Mouse (Mus musculus) heart, embryonic 11.5 days (tissue): ENCODE measurements around the gene Bend3. TPM values are rescaled to one million over a fixed set of nuclear protein-coding genes. Genes with fewer than 3 reads are reported as not detected.

Experiments
- ATAC-seq: fragments of 200-750 bp; cut with Nextera tagmentation; replicated peaks from 2 replicates; pipeline ENCODE4 v1.8.0; 2017; ENCODE audit warnings: moderate library complexity; ENCODE audit not compliant: insufficient number of reproducible peaks, low FRiP score, low TSS enrichment
- H3K27ac ChIP-seq: fragments of 300-500 bp; sonication (generic); 2 replicates; pipeline ENCODE4 v1.5.1; 2014; ENCODE audit warnings: mild to moderate bottlenecking, low read depth, low read length
- H3K27me3 ChIP-seq: fragments of 300-500 bp; sonication (generic); 2 replicates; pipeline ENCODE4 v1.6.1; 2014; ENCODE audit warnings: mild to moderate bottlenecking, low read length, mixed read lengths; ENCODE audit not compliant: control insufficient read depth, insufficient read depth
- H3K36me3 ChIP-seq: fragments of 300-500 bp; sonication (generic); 2 replicates; pipeline ENCODE4 v1.6.1; 2014; ENCODE audit warnings: mild to moderate bottlenecking, low read length, moderate library complexity, mixed read lengths; ENCODE audit not compliant: control insufficient read depth, insufficient read depth
- H3K4me1 ChIP-seq: fragments of 300-500 bp; sonication (generic); 2 replicates; pipeline ENCODE4 v1.6.1; 2014; ENCODE audit warnings: low read length; ENCODE audit not compliant: control insufficient read depth, insufficient read depth
- H3K4me2 ChIP-seq: fragments of 300-500 bp; sonication (generic); 2 replicates; pipeline ENCODE4 v1.6.1; 2014; ENCODE audit warnings: mild to moderate bottlenecking, moderate library complexity
- H3K4me3 ChIP-seq: fragments of 300-500 bp; sonication (generic); 2 replicates; pipeline ENCODE4 v1.5.1; 2014; ENCODE audit warnings: low read depth, low read length
- H3K9ac ChIP-seq: fragments of 300-500 bp; sonication (generic); 2 replicates; pipeline ENCODE4 v1.6.1; 2014; ENCODE audit warnings: mild to moderate bottlenecking, low read depth, low read length, moderate library complexity
- H3K9me3 ChIP-seq: fragments of 300-500 bp; sonication (generic); replicated peaks from 2 replicates; pipeline ENCODE4 v1.6.1; 2016; ENCODE audit warnings: low read length; ENCODE audit not compliant: control insufficient read depth
- WGBS: fragments of 180-500 bp; shearing (Covaris S2); extraction: QIAGEN DNeasy Blood & Tissue Kit; methylation state at CpG from one replicate; pipeline ENCODE4 v1.1.7; 2014; ENCODE audit not compliant: insufficient replicate concordance; 5-methylcytosine and 5-hydroxymethylcytosine counted together
- polyA plus RNA-seq: library from polyadenylated mRNA; unstranded; fragments of >200 nt; fragmentation: Nextera tagmentation; extraction: Ambion mirVana; gene quantifications from 2 replicates; pipeline ENCODE4 v1.2.1, GENCODE M21; 2014

Gene Bend3
- 3.9 and 4.1 TPM in 2 replicates for polyA plus RNA-seq

- peak within 1 kb of the TSS; percentile 97 for H3K4me2 ChIP-seq
- H3K9ac ChIP-seq, result peak within 1 kb of the TSS; percentile 95
- H3K36me3 ChIP-seq, result no peaks in the 10 kb centered on the region
- no peaks in the 10 kb centered on the region for H3K9me3 ChIP-seq
- H3K4me1 ChIP-seq, result peaks cover 18% of the 10 kb centered on the region
- H3K4me3 ChIP-seq, result peak within 1 kb of the TSS; percentile 84
- no peaks in the 10 kb centered on the region for H3K27me3 ChIP-seq
- H3K27ac ChIP-seq, result peak within 1 kb of the TSS; percentile 97
- ATAC-seq, result peak; percentile 59
- WGBS, result under 1% methylated on average over 77 of the region's 101 CpGs
Measured at GRCm38 (mm10) chr10:43478751-43479435, at the start of gene Bend3. Gene Bend3, plus strand, starts transcription at chr10:43478831.

- Histone ChIP-seq H3K4me3 (no peak overlapping the region), H3K27me3 (no peaks in the 10 kb centered on the region), H3K4me1 (no peaks in the 10 kb centered on the region), H3K27ac (no peak overlapping the region), H3K4me2 (no peak overlapping the region), H3K9me3 (no peaks in the 10 kb centered on the region), H3K9ac (no peak overlapping the region), H3K36me3 (no peaks in the 10 kb centered on the region)
- no peak for ATAC-seq
- WGBS, result 90% methylated on average over 5 of the region's 5 CpGs
Measured at GRCm38 (mm10) chr10:43430606-43431005, 48.0 kb upstream of the Bend3 start.

- H3K9me3 ChIP-seq, result no peaks in the 10 kb centered on the region
- no peak overlapping the region for H3K27ac ChIP-seq
- no peak overlapping the region for H3K9ac ChIP-seq
- H3K4me3 ChIP-seq, result no peak overlapping the region
- H3K36me3 ChIP-seq, result no peaks in the 10 kb centered on the region
- H3K4me1 ChIP-seq, result peaks cover under 1% of the 10 kb centered on the region
- H3K4me2 ChIP-seq, result no peak overlapping the region
- no peak for ATAC-seq
- WGBS, result 83% methylated on average over 4 of the region's 4 CpGs
- H3K27me3 ChIP-seq, result no peaks in the 10 kb centered on the region
Measured at GRCm38 (mm10) chr10:43434326-43434725, 44.3 kb upstream of the Bend3 start.

- ATAC-seq, result no peak
- 90% methylated on average over 3 of the region's 3 CpGs for WGBS
- no peak overlapping the region for H3K4me2 ChIP-seq
- H3K27ac ChIP-seq, result no peak overlapping the region
- no peak overlapping the region for H3K9ac ChIP-seq
- H3K4me3 ChIP-seq, result no peak overlapping the region
- no peaks in the 10 kb centered on the region for H3K36me3 ChIP-seq
- peaks cover 5% of the 10 kb centered on the region for H3K4me1 ChIP-seq
- no peaks in the 10 kb centered on the region for H3K27me3 ChIP-seq
- no peaks in the 10 kb centered on the region for H3K9me3 ChIP-seq
Measured at GRCm38 (mm10) chr10:43435757-43436156, 42.9 kb upstream of the Bend3 start.

- H3K36me3 ChIP-seq, result no peaks in the 10 kb centered on the region
- no peak overlapping the region for H3K27ac ChIP-seq
- H3K4me2 ChIP-seq, result no peak overlapping the region
- ATAC-seq, result no peak
- no peak overlapping the region for H3K9ac ChIP-seq
- no peaks in the 10 kb centered on the region for H3K9me3 ChIP-seq
- no peak overlapping the region for H3K4me3 ChIP-seq
- peaks cover 5% of the 10 kb centered on the region for H3K4me1 ChIP-seq
- 40% methylated on average over 7 of the region's 7 CpGs for WGBS
- H3K27me3 ChIP-seq, result no peaks in the 10 kb centered on the region
Measured at GRCm38 (mm10) chr10:43439492-43439941, 39.1 kb upstream of the Bend3 start.

- Histone ChIP-seq H3K4me1 (peaks cover 5% of the 10 kb centered on the region), H3K27ac (no peak overlapping the region)
Measured at GRCm38 (mm10) chr10:43440050-43440449, 38.6 kb upstream of the Bend3 start.

GRCm38 (mm10) chr10:43440981-43441740, 37.5 kb upstream of the Bend3 start:
- Histone ChIP-seq H3K4me3 (no peak overlapping the region), H3K4me2 (no peak overlapping the region), H3K27me3 (no peaks in the 10 kb centered on the region), H3K4me1 (peaks cover 5% of the 10 kb centered on the region), H3K36me3 (no peaks in the 10 kb centered on the region), H3K9me3 (no peaks in the 10 kb centered on the region), H3K27ac (no peak overlapping the region), H3K9ac (no peak overlapping the region)
- ATAC-seq, result no peak
- 69% methylated on average over 15 of the region's 15 CpGs for WGBS

More at GRCm38 (mm10) chr10:43440050-43440449, 38.6 kb upstream of the Bend3 start:
- no peaks in the 10 kb centered on the region for H3K27me3 ChIP-seq
- H3K4me3 ChIP-seq, result no peak overlapping the region
- no peak overlapping the region for H3K9ac ChIP-seq
- no peak overlapping the region for H3K4me2 ChIP-seq
- H3K36me3 ChIP-seq, result no peaks in the 10 kb centered on the region
- ATAC-seq, result no peak
- WGBS, result 62% methylated on average over 13 of the region's 13 CpGs
- H3K9me3 ChIP-seq, result no peaks in the 10 kb centered on the region

- WGBS, result 85% methylated on average over 3 of the region's 3 CpGs
- H3K9me3 ChIP-seq, result no peaks in the 10 kb centered on the region
- H3K36me3 ChIP-seq, result no peaks in the 10 kb centered on the region
Measured at GRCm38 (mm10) chr10:43448656-43449055, 30.0 kb upstream of the Bend3 start.

More at GRCm38 (mm10) chr10:43448656-43449055, 30.0 kb upstream of the Bend3 start:
- no peaks in the 10 kb centered on the region for H3K27me3 ChIP-seq
- H3K4me1 ChIP-seq, result no peaks in the 10 kb centered on the region
- no peak for ATAC-seq
- H3K4me2 ChIP-seq, result no peak overlapping the region
- no peak overlapping the region for H3K4me3 ChIP-seq
- H3K27ac ChIP-seq, result no peak overlapping the region
- no peak overlapping the region for H3K9ac ChIP-seq
